Mouse (Mus musculus) small intestine, adult 2 months (tissue): Measurements from ENCODE around the gene Tvp23a.

ENCODE experiments used
- CTCF ChIP-seq: fragments of 200-500 bp; IDR thresholded peaks from 2 replicates; pipeline ENCODE4 v1.5.1; 2012; ENCODE audit warnings: low read depth, mild to moderate bottlenecking, control low read depth, inconsistent platforms, low read length, moderate library complexity, mixed read lengths; ENCODE audit not compliant: insufficient replicate concordance, insufficient read length; ENCODE audit errors: extremely low read depth
- POLR2A ChIP-seq: fragments of 200-500 bp; IDR thresholded peaks from 2 replicates; pipeline ENCODE4 v1.6.1; 2012; ENCODE audit warnings: low read depth, mild to moderate bottlenecking, control low read depth, inconsistent platforms, low read length, moderate library complexity

- TF ChIP-seq CTCF (no peak), POLR2A (no peak)
Measured at GRCm38 (mm10) chr16:10443723-10444122, 3.4 kb downstream of the Tvp23a start.
